Mouse (Mus musculus) MEL (cell line): ENCODE data around the gene Cetn3. TPM values are rescaled to one million over a fixed set of nuclear protein-coding genes. Genes with fewer than 3 reads are reported as not detected.

Source experiments
- DNase-seq: peaks from one replicate; pipeline ENCODE4 v3.0.0; 2011; ENCODE audit warnings: low read depth, low spot score
- H3K27ac ChIP-seq: 2 replicates; pipeline ENCODE4 v1.5.1; 2012; ENCODE audit warnings: low read depth, mild to moderate bottlenecking, control low read depth, low read length, moderate library complexity; ENCODE audit not compliant: control insufficient read depth
- H3K27me3 ChIP-seq, 2 experiments: fragments of 150-350 bp in 1 of 2; sonication (generic) in 1 of 2; 2 replicates each; pipeline ENCODE4 v1.6.1; 2012; ENCODE audit warnings: low read length in 2 of 2, mild to moderate bottlenecking in 2 of 2, improper control_type of control experiment in 1 of 2, moderate library complexity in 1 of 2; ENCODE audit not compliant: insufficient read depth in 2 of 2, control insufficient read depth in 1 of 2
- H3K36me3 ChIP-seq, 2 experiments: 2 replicates each; pipeline ENCODE4 v1.6.1; 2012 to 2014; ENCODE audit warnings: low read length in 2 of 2, improper control_type of control experiment in 1 of 2, inconsistent platforms in 1 of 2, mild to moderate bottlenecking in 1 of 2; ENCODE audit not compliant: insufficient read depth in 2 of 2, control insufficient read depth in 1 of 2
- H3K4me1 ChIP-seq, 2 experiments: fragments of 150-350 bp in 1 of 2; sonication (generic) in 1 of 2; 2 replicates each; pipeline ENCODE4 v1.6.1; 2012; ENCODE audit warnings: low read length in 2 of 2, improper control_type of control experiment in 1 of 2, mild to moderate bottlenecking in 1 of 2; ENCODE audit not compliant: insufficient read depth in 2 of 2, control insufficient read depth in 1 of 2
- H3K4me3 ChIP-seq, 2 experiments: fragments of 150-350 bp in 1 of 2; sonication (generic) in 1 of 2; 2 replicates each; pipeline ENCODE4 v1.5.1; 2012; ENCODE audit warnings: low read depth in 2 of 2, low read length in 2 of 2, mild to moderate bottlenecking in 2 of 2, moderate library complexity in 2 of 2, control low read depth in 1 of 2, improper control_type of control experiment in 1 of 2; ENCODE audit not compliant: control insufficient read depth in 1 of 2, insufficient read depth in 1 of 2
- H3K79me2 ChIP-seq: 2 replicates; pipeline ENCODE4 v1.6.1; 2012; ENCODE audit warnings: mild to moderate bottlenecking, low read length, moderate library complexity; ENCODE audit not compliant: control insufficient read depth, poor library complexity, insufficient read depth
- H3K9ac ChIP-seq: 2 replicates; pipeline ENCODE4 v1.6.1; 2012; ENCODE audit warnings: low read depth, mild to moderate bottlenecking, control low read depth, low read length, moderate library complexity; ENCODE audit not compliant: control insufficient read depth, poor library complexity, severe bottlenecking
- H3K9me3 ChIP-seq: fragments of 150-350 bp; sonication (generic); replicated peaks from 2 replicates; pipeline ENCODE4 v1.6.1; 2012; ENCODE audit warnings: mild to moderate bottlenecking, low read length, improper control_type of control experiment, moderate library complexity; ENCODE audit not compliant: insufficient read depth
- BHLHE40 ChIP-seq: IDR thresholded peaks from 2 replicates; pipeline ENCODE4 v1.6.1; 2012; ENCODE audit warnings: low read depth, mild to moderate bottlenecking, inconsistent platforms, low read length, improper control_type of control experiment, borderline replicate concordance
- CHD1 ChIP-seq: IDR thresholded peaks from 2 replicates; pipeline ENCODE4 v1.6.1; 2012; ENCODE audit warnings: low read depth, mild to moderate bottlenecking, inconsistent platforms, low read length, improper control_type of control experiment
- CTCF ChIP-seq, 3 experiments: IDR thresholded peaks in 2 of 3; conservative IDR thresholded peaks in 1 of 3; 2 replicates each; pipeline ENCODE4 v1.5.1; 2011 to 2012; ENCODE audit warnings: low read length in 3 of 3, low read depth in 2 of 3, mild to moderate bottlenecking in 2 of 3, improper control_type of control experiment in 1 of 3, inconsistent platforms in 1 of 3, mixed read lengths in 1 of 3, moderate library complexity in 1 of 3; ENCODE audit not compliant: control insufficient read depth in 1 of 3, insufficient read depth in 1 of 3, poor library complexity in 1 of 3, severe bottlenecking in 1 of 3
- ELF1 ChIP-seq: IDR thresholded peaks from 2 replicates; pipeline ENCODE4 v1.6.1; 2014; ENCODE audit warnings: low read depth, mild to moderate bottlenecking, inconsistent platforms, low read length, improper control_type of control experiment, moderate library complexity
- EP300 ChIP-seq, 2 experiments: IDR thresholded peaks; 2 replicates each; pipeline ENCODE4 v1.6.1; 2011; ENCODE audit warnings: improper control_type of control experiment in 2 of 2, low read length in 2 of 2, low read depth in 1 of 2, mild to moderate bottlenecking in 1 of 2
- MAX ChIP-seq: IDR thresholded peaks from 2 replicates; pipeline ENCODE4 v1.6.1; 2011; ENCODE audit warnings: low read length, improper control_type of control experiment
- MYB ChIP-seq: IDR thresholded peaks from 2 replicates; pipeline ENCODE4 v1.6.1; 2011; ENCODE audit warnings: mild to moderate bottlenecking, low read depth, low read length, improper control_type of control experiment
- MYC ChIP-seq: IDR thresholded peaks from 2 replicates; pipeline ENCODE4 v1.6.1; 2011; ENCODE audit warnings: low read depth, mild to moderate bottlenecking, low read length, improper control_type of control experiment, moderate library complexity
- NELFE ChIP-seq: IDR thresholded peaks from 2 replicates; pipeline ENCODE4 v1.6.1; 2011; ENCODE audit warnings: low read depth, low read length, improper control_type of control experiment
- POLR2AphosphoS2 ChIP-seq: IDR thresholded peaks from 2 replicates; pipeline ENCODE4 v1.6.1; 2011; ENCODE audit warnings: low read length, improper control_type of control experiment
- RAD21 ChIP-seq: IDR thresholded peaks from 2 replicates; pipeline ENCODE4 v1.6.1; 2011; ENCODE audit warnings: mild to moderate bottlenecking, low read depth, low read length, improper control_type of control experiment
- RCOR1 ChIP-seq: IDR thresholded peaks from 2 replicates; pipeline ENCODE4 v1.6.1; 2012; ENCODE audit warnings: low read depth, mild to moderate bottlenecking, inconsistent platforms, low read length, improper control_type of control experiment
- SIN3A ChIP-seq: IDR thresholded peaks from 2 replicates; pipeline ENCODE4 v1.6.1; 2012; ENCODE audit warnings: low read length, improper control_type of control experiment, inconsistent platforms
- SMC3 ChIP-seq: IDR thresholded peaks from 2 replicates; pipeline ENCODE4 v1.6.1; 2011; ENCODE audit warnings: low read depth, low read length, improper control_type of control experiment
- TAL1 ChIP-seq: IDR thresholded peaks from 2 replicates; pipeline ENCODE4 v1.6.1; 2012; ENCODE audit warnings: mild to moderate bottlenecking, inconsistent platforms, low read length, moderate library complexity, mixed read lengths
- ZC3H11A ChIP-seq: IDR thresholded peaks from 2 replicates; pipeline ENCODE4 v1.6.1; 2012; ENCODE audit warnings: low read depth, mild to moderate bottlenecking, inconsistent platforms, low read length, improper control_type of control experiment
- ZKSCAN1 ChIP-seq: IDR thresholded peaks from 2 replicates; pipeline ENCODE4 v1.6.1; 2012; ENCODE audit warnings: low read depth, mild to moderate bottlenecking, inconsistent platforms, low read length, improper control_type of control experiment, moderate library complexity
- ZNF384 ChIP-seq: IDR thresholded peaks from 2 replicates; pipeline ENCODE4 v1.6.1; 2012; ENCODE audit warnings: low read depth, mild to moderate bottlenecking, inconsistent platforms, low read length, improper control_type of control experiment
- polyA plus RNA-seq, 2 experiments: library from polyadenylated mRNA; stranded (reverse) in 1 of 2; unstranded in 1 of 2; fragments of >175 nt in 1 of 2; fragments of >200 nt in 1 of 2; gene quantifications; 2 replicates each; pipeline versions ENCODE4 v1.2.1 to v1.2.4; 2012; ENCODE audit warnings: low replicate concordance in 2 of 2, low read depth in 1 of 2; ENCODE audit not compliant: insufficient read length in 2 of 2, insufficient read depth in 1 of 2, missing spikeins in 1 of 2
- total RNA-seq: library from RNA; depleted of rRNA; stranded (reverse); fragments of 300-350 nt; gene quantifications from 2 replicates; pipeline ENCODE4 v1.2.3, GENCODE M21; 2012

The Cetn3 gene
- total and polyA plus RNA-seq, 3 experiments = 70.2 to 101 TPM; not detected in 1

DNA sequence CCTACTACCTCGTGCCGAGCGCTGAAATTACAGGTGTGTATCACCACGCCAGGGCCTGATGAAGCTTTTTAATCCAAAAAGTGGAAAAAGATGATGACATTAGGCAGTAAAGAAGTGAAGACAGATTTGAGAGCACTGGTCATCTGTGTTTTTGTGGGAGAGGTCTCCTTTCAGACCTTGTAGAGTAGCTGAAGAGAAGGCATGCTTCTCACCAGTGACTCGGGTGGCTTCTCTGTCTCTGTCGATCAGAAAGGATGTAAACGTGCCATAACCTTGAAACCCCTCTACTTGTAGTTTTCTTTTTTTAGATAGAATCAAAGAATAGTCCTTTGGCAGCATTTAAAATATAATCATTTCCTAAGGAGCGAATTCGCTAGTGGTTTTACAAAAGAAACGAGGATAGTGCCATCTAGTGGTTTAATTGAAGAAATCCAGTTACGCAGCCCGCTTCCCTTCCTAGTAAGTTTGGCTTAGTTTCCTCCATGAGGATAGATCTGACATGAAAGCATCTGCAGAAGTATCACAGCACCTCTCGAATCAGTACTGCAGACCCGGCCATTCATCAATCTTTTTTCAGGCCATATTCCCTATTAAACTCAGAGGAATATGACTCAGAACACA lies 21.2 kb upstream of the Cetn3 start:
- Histone ChIP-seq H3K4me3 (no peak overlapping the region; a peak in 1 of 4 replicates), H3K9ac (0 out of 2 replicates have a peak overlapping the region, but pooled peaks have one; percentile 6), H3K27ac (no peak overlapping the region), H3K9me3 (no peaks in the 10 kb centered on the region), H3K79me2 (no peaks in the 10 kb centered on the region), H3K36me3 (peaks cover 0 to 3% of the 10 kb centered on the region in 2 experiments; a peak in 1 of 4 replicates), H3K4me1 (no peaks in the 10 kb centered on the region; a peak in 1 of 4 replicates), H3K27me3 (no peaks in the 10 kb centered on the region; a peak in 1 of 4 replicates)
- peak; percentile 61; the same call in 1 of the 2 replicates for TF ChIP-seq SIN3A
- no peak for TF ChIP-seq CHD1
- no peak for TF ChIP-seq RCOR1
- TF ChIP-seq BHLHE40 = 0 out of 2 replicates have a peak, but pooled peaks have one; percentile 9
- TF ChIP-seq EP300 (IDR thresholded peaks at IDR 0.05; ENCODE audit: low read depth in 1 of 2, low read length in 2 of 2) = no peak
- peak; percentile 90 for TF ChIP-seq SMC3
- TF ChIP-seq RAD21 = peak; percentile 97
- peak; percentile 11 to 92 (median 55); a peak in 4 of 6 replicates for TF ChIP-seq CTCF (IDR thresholded peaks at IDR 0.05 in 2 of 3, conservative IDR thresholded peaks at IDR 0.05 in 1 of 3; ENCODE audit: control insufficient read depth in 1 of 3, insufficient read depth in 1 of 3, low read depth in 2 of 3, low read length in 3 of 3, poor library complexity in 1 of 3, severe bottlenecking in 1 of 3)
- no peak for TF ChIP-seq NELFE
- 0 out of 2 replicates have a peak, but pooled peaks have one; percentile 46 for TF ChIP-seq MYC
- TF ChIP-seq MAX = no peak
- TF ChIP-seq ZC3H11A = peak; percentile 87
- peak; percentile 81 for DNase-seq

DNA sequence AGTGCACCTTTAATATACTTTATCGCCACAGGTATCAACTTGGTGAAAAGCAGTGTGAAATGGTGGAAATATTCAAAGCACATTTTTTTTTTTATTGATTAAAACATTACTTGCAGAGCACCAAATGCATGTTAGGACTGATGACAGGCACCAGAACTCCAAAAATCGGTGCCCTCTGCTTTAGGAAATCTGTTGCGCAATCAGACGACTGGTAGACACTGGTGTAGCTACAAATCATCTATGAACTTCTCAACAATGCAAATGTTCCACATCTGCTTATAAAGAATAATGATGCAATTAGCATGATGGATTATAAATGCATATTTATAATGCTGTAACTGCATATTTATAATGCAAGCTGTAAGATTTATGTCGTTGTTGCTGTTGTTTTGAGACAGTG lies 18.7 kb upstream of the Cetn3 start:
- Histone ChIP-seq H3K27ac (no peak overlapping the region), H3K4me3 (no peak overlapping the region), H3K79me2 (no peaks in the 10 kb centered on the region), H3K27me3 (no peaks in the 10 kb centered on the region; a peak in 1 of 4 replicates), H3K36me3 (peaks cover 0 to 3% of the 10 kb centered on the region in 2 experiments; a peak in 1 of 4 replicates), H3K9ac (no peak overlapping the region), H3K9me3 (no peaks in the 10 kb centered on the region), H3K4me1 (no peaks in the 10 kb centered on the region; a peak in 1 of 4 replicates)
- DNase-seq = no peak
- no peak for TF ChIP-seq BHLHE40

DNA sequence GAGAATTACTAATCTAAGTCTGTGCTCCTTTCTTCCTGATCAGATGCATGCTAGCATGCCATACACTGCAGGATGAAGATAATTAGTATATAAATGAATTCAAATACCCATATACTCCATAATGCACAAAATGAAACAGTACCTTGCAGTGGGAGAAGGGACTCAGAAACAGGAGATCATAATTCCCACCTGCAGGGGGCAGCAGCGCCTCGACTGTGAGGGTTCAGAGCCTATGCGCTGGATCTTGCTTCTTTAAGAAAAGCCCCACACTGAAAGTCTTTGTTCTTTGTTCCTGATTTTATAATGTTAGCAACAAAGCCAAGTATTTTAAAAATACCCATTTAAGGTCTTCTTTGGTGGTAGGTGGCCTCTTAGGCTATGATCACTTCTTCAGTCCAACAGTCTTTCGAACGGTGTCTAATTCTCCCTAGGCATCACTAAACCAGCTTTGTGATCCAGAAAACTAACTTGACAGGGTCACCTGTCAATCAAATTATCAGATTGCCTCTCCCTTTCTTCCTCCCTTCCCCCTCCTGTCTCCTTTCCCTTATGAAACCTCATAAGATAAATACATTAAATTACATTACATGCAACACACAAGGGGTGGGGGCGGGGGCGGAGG lies 15.7 kb upstream of the Cetn3 start:
- Histone ChIP-seq H3K4me3 (no peak overlapping the region), H3K79me2 (no peaks in the 10 kb centered on the region), H3K4me1 (no peaks in the 10 kb centered on the region), H3K27me3 (no peaks in the 10 kb centered on the region), H3K9me3 (no peaks in the 10 kb centered on the region), H3K9ac (no peak overlapping the region), H3K27ac (no peak overlapping the region), H3K36me3 (peaks cover 0 to 3% of the 10 kb centered on the region in 2 experiments; a peak in 1 of 4 replicates)
- DNase-seq = peak; percentile 67
- TF ChIP-seq POLR2AphosphoS2 = no peak
- peak; percentile 64 to 80 (median 65) for TF ChIP-seq CTCF (IDR thresholded peaks at IDR 0.05 in 2 of 3, conservative IDR thresholded peaks at IDR 0.05 in 1 of 3; ENCODE audit: control insufficient read depth in 1 of 3, insufficient read depth in 1 of 3, low read depth in 2 of 3, low read length in 3 of 3, poor library complexity in 1 of 3, severe bottlenecking in 1 of 3)
- no peak for TF ChIP-seq ZNF384
- peak; percentile 46 for TF ChIP-seq SMC3
- no peak for TF ChIP-seq ZKSCAN1
- peak; percentile 70 for TF ChIP-seq RAD21
- TF ChIP-seq ZC3H11A = peak; percentile 43; the same call in 1 of the 2 replicates
- TF ChIP-seq TAL1 = no peak
- TF ChIP-seq ELF1 = no peak
- TF ChIP-seq MYB = no peak
